Mouse (Mus musculus) midbrain, postnatal 0 days (tissue): ENCODE measurements around the gene Acer3. TPM values are rescaled to one million over a fixed set of nuclear protein-coding genes. Genes with fewer than 3 reads are reported as not detected.

ENCODE experiments used
- ATAC-seq: fragments of 200-750 bp; cut with Nextera tagmentation; 2 replicates; pipeline ENCODE4 v1.8.0; 2017; ENCODE audit warnings: moderate number of reproducible peaks, mild to moderate bottlenecking, moderate TSS enrichment, moderate library complexity; ENCODE audit not compliant: low FRiP score
- DNase-seq: peaks from one replicate; pipeline ENCODE4 v3.0.0-alpha.2; 2015; ENCODE audit warnings: low spot score
- H3K27ac ChIP-seq: fragments of 300-500 bp; sonication (generic); 2 replicates; pipeline ENCODE4 v1.5.1; 2014; ENCODE audit warnings: low read depth, mild to moderate bottlenecking, low read length, mixed read lengths
- H3K27me3 ChIP-seq: fragments of 300-500 bp; sonication (generic); 2 replicates; pipeline ENCODE4 v1.6.1; 2014; ENCODE audit warnings: low read length, control low read depth, mixed read lengths; ENCODE audit not compliant: insufficient read depth
- H3K36me3 ChIP-seq: fragments of 300-500 bp; sonication (generic); 2 replicates; pipeline ENCODE4 v1.6.1; 2014; ENCODE audit warnings: low read length, control low read depth, mixed read lengths; ENCODE audit not compliant: insufficient read depth
- H3K4me1 ChIP-seq: fragments of 300-500 bp; sonication (generic); 2 replicates; pipeline ENCODE4 v1.6.1; 2014; ENCODE audit warnings: mild to moderate bottlenecking, control low read depth, antibody characterized with exemption, low read length, mixed read lengths; ENCODE audit not compliant: insufficient read depth
- H3K4me2 ChIP-seq: fragments of 300-500 bp; sonication (generic); 2 replicates; pipeline ENCODE4 v1.6.1; 2014; ENCODE audit warnings: low read depth, mild to moderate bottlenecking, low read length, mixed read lengths; ENCODE audit not compliant: poor library complexity, severe bottlenecking
- H3K4me3 ChIP-seq: fragments of 300-500 bp; sonication (generic); 2 replicates; pipeline ENCODE4 v1.5.1; 2014; ENCODE audit warnings: low read depth, mild to moderate bottlenecking, low read length, moderate library complexity
- H3K9ac ChIP-seq: fragments of 300-500 bp; sonication (generic); replicated peaks from 2 replicates; pipeline ENCODE4 v1.6.1; 2014; ENCODE audit warnings: mild to moderate bottlenecking, low read length, moderate library complexity, mixed read lengths; ENCODE audit not compliant: poor library complexity, severe bottlenecking
- H3K9me3 ChIP-seq: fragments of 300-500 bp; sonication (generic); 2 replicates; pipeline ENCODE4 v1.6.1; 2016; ENCODE audit warnings: low read length, control low read depth
- CTCF ChIP-seq: IDR thresholded peaks from 2 replicates; pipeline ENCODE4 v1.5.1; 2016; ENCODE audit warnings: antibody characterized with exemption, mild to moderate bottlenecking
- WGBS: fragments of 180-500 bp; shearing (Covaris S2); extraction: QIAGEN DNeasy Blood & Tissue Kit; methylation state at CpG from one replicate; pipeline ENCODE4 v1.1.7; 2014; 5-methylcytosine and 5-hydroxymethylcytosine counted together
- polyA plus RNA-seq: library from polyadenylated mRNA; unstranded; fragments of >200 nt; fragmentation: Nextera tagmentation; extraction: Ambion mirVana; gene quantifications from 2 replicates; pipeline ENCODE4 v1.2.1, GENCODE M21; 2015
- total RNA-seq: library from RNA; depleted of rRNA; stranded (reverse); fragments of >200 nt; gene quantifications from 2 replicates; pipeline ENCODE4 v1.2.3, GENCODE M21; 2014

The Acer3 gene
- total and polyA plus RNA-seq, 2 experiments from 2014 or later = 12.0 to 19.8 TPM

GRCm38 (mm10) chr7:98342249-98342648, 21.2 kb upstream of the Acer3 start:
- Histone ChIP-seq H3K4me1 (no peaks in the 10 kb centered on the region), H3K9me3 (no peaks in the 10 kb centered on the region), H3K36me3 (no peaks in the 10 kb centered on the region), H3K27me3 (no peaks in the 10 kb centered on the region), H3K27ac (no peak overlapping the region), H3K4me2 (no peak overlapping the region), H3K4me3 (no peak overlapping the region), H3K9ac (no peak overlapping the region)
- no peak for ATAC-seq
- no peak for DNase-seq
- no peak for TF ChIP-seq CTCF
- 52% methylated on average over 3 of the region's 3 CpGs for WGBS

- peak; percentile 92 for TF ChIP-seq CTCF
- ATAC-seq (peak; percentile 47), DNase-seq (peak; percentile 94)
- Histone ChIP-seq H3K36me3 (no peaks in the 10 kb centered on the region), H3K4me3 (peak overlapping the region; percentile 27), H3K4me1 (no peaks in the 10 kb centered on the region), H3K27ac (no peak overlapping the region), H3K9me3 (no peaks in the 10 kb centered on the region), H3K9ac (no peak overlapping the region), H3K4me2 (peak overlapping the region; percentile 61), H3K27me3 (no peaks in the 10 kb centered on the region)
- 2% methylated on average over 13 of the region's 13 CpGs for WGBS
Measured at GRCm38 (mm10) chr7:98341475-98341874, 20.5 kb upstream of the Acer3 start.

- H3K9ac ChIP-seq = no peak overlapping the region
- no peak overlapping the region for H3K4me2 ChIP-seq
- ATAC-seq (no peak), DNase-seq (no peak)
- H3K36me3 ChIP-seq = no peaks in the 10 kb centered on the region
- no peak for TF ChIP-seq CTCF
- H3K27me3 ChIP-seq = no peaks in the 10 kb centered on the region
- WGBS = 79% methylated on average over 5 of the region's 5 CpGs
- no peaks in the 10 kb centered on the region for H3K9me3 ChIP-seq
- no peak overlapping the region for H3K27ac ChIP-seq
- no peak overlapping the region for H3K4me3 ChIP-seq
- no peaks in the 10 kb centered on the region for H3K4me1 ChIP-seq
Measured at GRCm38 (mm10) chr7:98340343-98340742, 19.3 kb upstream of the Acer3 start.

GRCm38 (mm10) chr7:98333987-98334386, 13.0 kb upstream of the Acer3 start:
- Histone ChIP-seq H3K4me2 (no peak overlapping the region), H3K36me3 (no peaks in the 10 kb centered on the region), H3K27me3 (no peaks in the 10 kb centered on the region), H3K9me3 (no peaks in the 10 kb centered on the region), H3K27ac (no peak overlapping the region), H3K4me3 (no peak overlapping the region), H3K9ac (no peak overlapping the region), H3K4me1 (no peaks in the 10 kb centered on the region)
- 85% methylated on average over 3 of the region's 3 CpGs for WGBS
- no peak for TF ChIP-seq CTCF
- DNase-seq (no peak), ATAC-seq (no peak)

- no peak for ATAC-seq
- WGBS = 96% methylated on average over 5 of the region's 5 CpGs
- no peak for TF ChIP-seq CTCF
Measured at GRCm38 (mm10) chr7:98333507-98333906, 12.5 kb upstream of the Acer3 start.

GRCm38 (mm10) chr7:98332678-98333397, 11.8 kb upstream of the Acer3 start:
- H3K9ac ChIP-seq = no peak overlapping the region
- no peaks in the 10 kb centered on the region for H3K36me3 ChIP-seq
- no peaks in the 10 kb centered on the region for H3K4me1 ChIP-seq
- no peaks in the 10 kb centered on the region for H3K9me3 ChIP-seq
- H3K27me3 ChIP-seq = no peaks in the 10 kb centered on the region
- no peak overlapping the region for H3K4me2 ChIP-seq
- 70% methylated on average over 5 of the region's 5 CpGs for WGBS
- DNase-seq = peak; percentile 41
- H3K4me3 ChIP-seq = no peak overlapping the region
- ATAC-seq = no peak
- no peak overlapping the region for H3K27ac ChIP-seq
- no peak for TF ChIP-seq CTCF

More at GRCm38 (mm10) chr7:98333507-98333906, 12.5 kb upstream of the Acer3 start:
- Histone ChIP-seq H3K4me2 (no peak overlapping the region), H3K9ac (no peak overlapping the region), H3K27ac (no peak overlapping the region), H3K27me3 (no peaks in the 10 kb centered on the region), H3K4me1 (no peaks in the 10 kb centered on the region), H3K9me3 (no peaks in the 10 kb centered on the region), H3K4me3 (no peak overlapping the region), H3K36me3 (no peaks in the 10 kb centered on the region)
- DNase-seq = no peak
